Mouse (Mus musculus) testis, postnatal 10 days (tissue): ENCODE measurements around the gene Dazap1.

Experiments used
- DNase-seq: peaks from one replicate; pipeline ENCODE4 v3.0.0; 2021; ENCODE audit warnings: low spot score

Dazap1 gene

DNA sequence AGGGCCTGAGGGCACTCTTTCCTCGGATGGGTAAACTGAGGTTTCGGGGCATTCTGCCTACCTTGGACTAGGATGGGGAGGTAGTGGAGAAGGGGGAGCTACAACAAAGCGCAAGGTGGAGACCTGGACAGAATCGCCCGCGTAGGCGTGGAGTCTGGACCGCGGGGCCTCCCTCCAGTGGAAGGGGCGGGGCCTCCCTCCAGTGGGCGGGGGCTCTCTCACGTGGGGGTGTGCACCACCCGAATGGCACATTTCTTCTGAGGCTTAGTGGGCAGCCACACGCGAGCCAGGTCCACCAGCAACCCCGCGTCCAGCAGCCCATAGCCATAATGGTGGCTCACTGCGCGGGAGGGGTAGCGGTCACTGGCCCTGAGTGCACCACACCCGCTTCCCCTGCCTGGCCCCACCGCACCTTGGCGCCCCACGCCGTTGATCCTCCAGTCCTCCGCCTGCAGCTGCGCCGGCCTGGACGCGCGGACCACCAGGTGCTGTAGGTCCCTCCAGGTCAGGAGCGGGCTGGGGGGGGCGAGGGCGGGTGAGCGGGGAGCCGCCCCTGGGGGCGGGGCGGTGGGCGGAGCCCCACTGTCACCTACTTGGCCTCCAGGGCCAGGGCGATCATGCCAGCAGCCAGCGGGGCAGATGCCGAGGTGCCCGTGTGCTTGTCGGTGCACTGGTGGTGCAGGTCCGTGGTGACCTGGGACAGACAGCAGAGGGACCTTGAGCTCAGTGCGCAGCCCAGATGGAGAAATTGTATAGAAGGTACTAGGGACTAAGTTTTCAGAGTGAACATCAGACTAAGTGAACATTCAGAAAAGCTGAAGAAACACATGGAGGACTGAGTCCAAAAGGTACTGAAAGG is 62.2 kb downstream of the Dazap1 start:
- peak; percentile 89 for DNase-seq

DNA sequence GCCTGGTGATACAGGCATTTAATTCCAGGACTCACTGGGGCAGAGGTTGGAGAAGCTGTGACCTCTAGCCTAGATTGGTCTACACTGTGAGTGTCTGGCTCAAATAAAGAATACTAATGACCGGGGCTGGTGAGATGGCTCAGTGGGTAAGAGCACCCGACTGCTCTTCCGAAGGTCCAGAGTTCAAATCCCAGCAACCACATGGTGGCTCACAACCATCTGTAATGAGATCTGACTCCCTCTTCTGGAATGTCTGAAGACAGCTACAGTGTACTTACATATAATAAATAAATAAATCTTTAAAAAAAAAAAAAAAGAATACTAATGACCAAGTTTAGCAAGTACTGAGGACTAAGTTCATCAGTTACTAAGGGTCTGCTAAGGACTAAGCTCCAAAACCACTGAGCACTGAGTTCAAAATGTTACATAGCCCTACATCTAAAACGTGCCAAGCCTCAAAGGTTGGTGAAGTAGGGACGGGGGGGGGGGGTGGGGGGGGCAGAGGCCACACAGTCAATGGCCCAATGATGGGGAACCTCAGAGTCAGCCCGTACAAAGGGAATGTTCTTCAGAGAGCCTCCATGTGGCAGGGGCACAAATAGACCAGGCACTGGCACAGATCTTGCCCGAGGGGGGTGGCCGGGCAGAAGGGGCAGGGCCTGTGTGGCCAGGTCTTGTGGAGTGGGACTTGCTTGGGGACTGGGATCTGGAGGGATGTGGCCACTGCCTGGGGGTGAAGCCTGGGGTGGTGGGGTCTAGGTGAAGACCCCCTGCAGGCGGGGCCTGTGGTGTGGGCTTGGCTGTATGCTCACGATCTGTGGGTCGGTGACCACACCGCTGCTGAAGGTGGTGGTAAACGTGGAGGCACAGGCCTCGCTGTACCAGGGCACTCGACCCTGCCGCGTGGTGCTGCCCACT is 63.1 kb downstream of the Dazap1 start:
- no peak for DNase-seq

DNA sequence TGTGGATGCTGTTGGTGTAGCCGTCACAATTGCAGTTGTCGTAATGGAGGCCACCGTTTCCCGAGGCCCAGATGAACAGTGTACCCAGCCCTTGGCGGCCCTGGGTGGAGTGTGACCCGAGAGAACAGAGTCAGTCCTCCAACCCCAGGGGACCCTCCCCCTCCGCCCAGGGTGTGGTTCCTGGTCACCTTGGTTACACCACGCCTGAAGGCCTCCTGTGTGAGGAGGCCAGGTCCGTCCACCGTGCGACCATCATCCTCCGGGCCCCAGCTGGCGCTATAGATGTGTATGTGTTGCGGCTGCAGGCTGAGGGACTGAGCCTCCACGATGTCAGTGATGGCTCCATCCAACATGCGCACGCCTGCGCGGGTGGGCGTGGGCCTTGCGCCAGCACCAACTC is 63.8 kb downstream of the Dazap1 start:
- DNase-seq: no peak

DNA sequence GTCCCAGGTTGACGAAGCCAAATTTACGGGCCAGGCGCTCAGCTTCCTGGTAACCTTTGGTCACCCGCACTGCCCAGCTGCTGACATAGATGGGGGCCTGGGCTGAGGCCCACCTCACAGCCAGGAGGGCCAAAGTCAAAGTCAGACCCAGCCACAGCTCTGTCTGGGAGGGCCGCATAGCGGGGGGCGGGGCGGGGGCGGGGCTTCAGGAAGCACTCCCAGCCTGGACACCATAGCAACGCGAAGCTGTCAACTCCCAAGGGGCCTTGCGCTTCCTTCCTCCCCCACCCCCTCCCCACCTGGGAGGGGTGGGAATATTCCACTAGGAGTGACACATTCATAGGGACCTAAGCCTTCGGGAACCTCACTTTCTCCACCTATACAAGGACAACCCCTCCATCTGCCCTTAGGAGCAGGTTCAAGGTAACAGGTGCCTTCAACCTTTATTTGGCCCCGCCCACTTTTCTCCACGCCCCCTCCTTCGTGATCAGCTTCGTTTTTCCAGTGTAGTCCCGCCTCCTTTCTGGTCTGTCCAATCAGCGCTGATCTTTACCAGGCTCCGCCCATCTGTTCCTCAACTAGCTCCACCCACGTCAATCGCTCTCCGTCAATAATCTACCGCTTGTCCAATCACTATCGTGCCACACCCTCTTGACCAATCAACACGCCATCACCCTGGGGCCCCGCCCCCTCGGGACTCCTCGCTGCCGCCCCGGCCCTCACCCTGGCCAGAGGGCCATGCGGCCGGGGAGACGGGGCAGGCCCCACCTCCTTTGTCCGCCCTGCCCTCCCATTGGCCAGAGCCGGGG is 68.2 kb downstream of the Dazap1 start, which contains the start of the genes Pcsk4 and Reep6:
Gene Pcsk4 (minus strand): TSS at position 226 of the 809 bp plus-strand sequence.
Gene Reep6 (plus strand): TSS at position 681 of the 809 bp plus-strand sequence.
- DNase-seq: peak; percentile 98

DNA sequence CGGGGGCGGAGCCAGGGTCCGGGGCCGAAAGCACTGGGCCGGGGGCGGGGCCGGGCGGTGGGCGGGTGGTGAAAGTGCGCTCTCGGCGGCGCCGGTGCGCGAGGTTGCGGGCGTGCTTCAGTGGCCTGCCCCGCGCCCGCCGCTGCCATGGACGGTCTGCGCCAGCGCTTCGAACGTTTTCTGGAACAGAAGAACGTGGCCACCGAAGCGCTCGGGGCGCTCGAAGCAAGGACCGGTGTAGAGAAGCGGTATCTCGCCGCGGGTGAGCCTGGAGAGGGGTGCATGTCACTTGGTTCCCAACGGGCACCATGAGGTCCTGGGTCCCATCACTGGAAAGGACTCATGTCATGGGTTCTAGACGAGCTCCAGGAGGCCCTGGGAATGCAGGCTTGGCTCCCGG is 68.8 kb downstream of the Dazap1 start:
- DNase-seq: no peak

DNA sequence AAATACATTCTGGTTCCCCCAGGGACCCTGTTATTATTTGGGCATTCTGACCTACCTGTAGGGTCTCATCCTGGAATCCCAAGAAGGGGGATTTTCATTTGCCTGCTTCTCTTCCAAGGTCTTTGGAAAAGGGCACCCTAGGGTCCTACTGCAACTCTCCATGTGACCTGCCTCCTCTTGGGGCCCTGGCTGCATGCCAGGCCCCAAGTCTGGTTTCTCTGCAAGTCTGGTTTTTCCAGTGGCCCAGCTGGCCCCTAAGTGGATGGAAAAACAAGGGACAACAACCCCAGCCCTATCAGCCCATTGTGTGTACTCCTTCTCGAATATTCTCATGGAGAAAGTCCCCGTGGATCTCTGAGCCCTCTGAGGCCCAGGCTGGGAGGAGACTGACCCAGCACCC is 69.6 kb downstream of the Dazap1 start:
- no peak for DNase-seq

DNA sequence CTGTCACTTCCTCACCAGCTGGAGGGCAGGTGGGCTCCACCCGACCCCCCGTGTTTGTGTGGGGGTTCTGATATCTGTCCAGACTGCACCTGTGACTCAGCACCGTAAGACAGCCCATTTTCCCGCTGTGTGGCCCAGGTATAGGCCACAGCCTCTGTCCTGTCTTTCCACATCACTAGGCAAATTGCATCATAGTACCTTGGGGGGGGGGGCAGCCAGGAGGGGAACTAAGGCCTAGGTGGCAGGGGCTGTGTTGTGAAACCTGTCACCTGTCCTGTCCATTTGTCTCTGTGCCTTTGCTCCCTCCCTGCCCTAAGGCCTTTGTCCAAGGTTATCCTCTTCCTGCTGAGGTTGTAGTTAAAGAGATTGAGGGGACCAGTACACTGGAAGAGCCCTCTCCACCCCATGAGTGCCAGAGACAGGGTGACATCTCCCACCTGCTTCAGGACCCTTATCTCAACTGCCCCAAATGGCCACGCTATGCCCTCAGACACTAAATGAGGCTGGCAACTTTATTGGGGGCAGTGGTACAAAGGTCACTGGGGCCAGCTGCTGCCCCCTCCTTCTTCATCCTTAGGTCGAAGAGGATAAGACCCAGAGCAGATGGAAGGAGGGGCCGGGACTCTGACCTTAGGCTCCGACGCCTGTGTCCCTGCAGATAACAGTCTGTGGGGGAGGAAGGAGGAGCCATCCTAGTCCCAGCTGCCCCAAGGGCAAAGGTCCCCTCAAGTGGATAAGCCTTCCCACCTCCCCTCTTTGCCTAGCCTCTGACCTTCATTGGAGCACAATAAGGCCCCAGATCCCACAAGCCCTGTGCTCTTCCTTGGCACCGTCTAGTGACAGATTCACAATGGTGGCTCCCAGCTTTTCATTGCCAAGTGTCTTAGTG is 70.6 kb downstream of the Dazap1 start:
- DNase-seq: no peak

DNA sequence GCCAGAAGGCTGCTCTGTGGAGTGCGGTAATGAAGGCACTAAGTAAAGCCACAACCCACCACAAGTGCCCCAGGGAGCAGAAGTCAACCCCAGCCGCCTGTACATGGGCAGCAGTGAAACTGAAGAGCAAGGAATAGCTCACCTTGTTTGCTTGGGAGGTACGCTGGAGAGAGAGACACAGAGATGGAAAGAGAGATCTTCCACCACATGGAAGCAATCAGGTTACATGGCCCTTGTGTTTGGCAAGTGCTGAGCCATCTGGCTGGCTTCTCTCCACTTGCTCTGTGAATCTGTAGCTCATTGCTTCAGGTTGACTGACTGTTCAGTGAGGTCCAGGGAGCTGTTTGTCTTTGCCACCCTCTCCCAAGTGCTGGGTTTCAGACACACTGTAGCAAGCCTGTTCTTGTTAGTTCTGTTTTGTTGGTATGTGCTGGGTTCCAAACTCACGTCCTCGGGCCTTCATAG is 71.3 kb downstream of the Dazap1 start:
- no peak for DNase-seq

DNA sequence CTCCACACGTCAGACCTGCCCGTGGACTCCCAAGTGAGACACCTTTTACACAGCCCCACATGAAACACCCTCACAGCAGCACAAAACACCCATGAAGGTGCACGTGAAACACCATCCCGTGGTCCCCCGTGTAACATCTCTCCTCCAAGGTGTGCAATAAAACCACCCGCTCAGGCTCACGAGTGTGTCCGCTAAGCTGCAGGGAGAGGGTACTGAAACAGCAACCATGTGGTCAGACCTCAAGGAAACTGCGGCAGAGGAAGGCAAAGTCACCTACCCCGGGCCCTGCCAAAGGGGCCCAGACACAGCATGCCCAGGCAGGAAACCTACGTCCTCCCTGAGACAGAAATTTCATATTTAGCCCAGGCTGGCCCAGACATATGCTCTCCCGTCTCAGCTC is 75.0 kb downstream of the Dazap1 start:
- DNase-seq: no peak
